Mouse (Mus musculus): ENCODE data around the gene Smcr8.
A peak's percentile ranks its signal among the peaks of the same experiment; 100 is the strongest.
"Not testable (repeated sequence)": the region's sequence is repeated elsewhere in the genome, so short reads cannot be mapped to it uniquely, and the experiment has no call there.

Gene Smcr8

DNA sequence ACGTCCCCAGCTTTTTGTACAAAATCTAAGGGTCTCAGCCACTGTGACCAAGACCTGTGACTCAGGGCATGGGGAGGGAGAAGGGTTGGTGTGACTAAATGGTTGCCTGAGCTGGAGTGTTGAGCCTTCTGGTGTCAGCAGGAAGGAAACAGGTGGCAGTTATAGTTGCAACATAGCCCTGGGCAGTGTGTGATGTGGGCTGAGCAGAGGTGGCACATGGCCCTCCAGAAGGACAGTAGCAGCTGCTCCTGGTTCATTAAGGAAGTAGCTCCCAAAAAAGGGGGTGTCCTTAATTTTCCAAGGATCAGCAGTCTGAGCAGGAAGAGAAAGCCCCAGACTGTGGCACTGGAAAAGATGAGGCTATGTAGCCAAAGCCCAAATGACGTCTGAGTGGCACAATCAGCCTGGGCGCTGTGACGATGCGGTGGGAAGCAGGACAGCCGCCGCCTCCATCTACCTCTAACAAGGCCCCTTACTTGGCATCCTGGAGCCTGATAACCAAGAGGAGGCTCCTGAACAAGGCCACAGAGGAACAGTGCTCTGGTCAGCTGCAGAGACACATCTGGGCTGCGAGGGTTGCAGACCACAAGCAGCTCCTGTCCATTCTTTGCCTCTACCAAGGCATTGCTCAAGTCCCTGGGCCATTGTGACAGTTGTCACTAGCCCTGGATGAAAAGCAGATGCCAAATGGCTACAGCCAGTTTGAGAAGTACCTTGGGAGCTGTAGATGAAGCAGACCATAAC is 7.0 kb downstream of the Smcr8 start:
- no peak for DNase-seq

DNA sequence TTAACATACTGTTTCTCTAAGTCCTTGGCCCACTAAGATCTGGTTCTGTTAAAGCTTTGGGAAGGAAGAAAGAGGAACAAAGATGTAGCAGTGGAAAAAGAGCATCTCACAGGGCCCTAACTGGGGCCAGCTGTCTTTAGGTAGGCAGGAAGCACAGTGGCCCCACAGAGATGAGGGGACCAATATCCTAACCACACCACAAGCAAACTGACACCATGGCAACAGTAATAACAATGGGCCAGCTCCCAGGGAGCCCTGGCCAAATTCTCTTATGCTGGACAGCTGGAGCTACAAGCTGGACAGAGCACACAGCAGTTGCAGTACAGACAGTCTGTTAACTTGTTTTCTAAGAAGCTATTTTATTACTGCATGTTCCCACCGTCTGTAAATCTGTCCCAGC is 10.3 kb downstream of the Smcr8 start:
- no peak for DNase-seq

DNA sequence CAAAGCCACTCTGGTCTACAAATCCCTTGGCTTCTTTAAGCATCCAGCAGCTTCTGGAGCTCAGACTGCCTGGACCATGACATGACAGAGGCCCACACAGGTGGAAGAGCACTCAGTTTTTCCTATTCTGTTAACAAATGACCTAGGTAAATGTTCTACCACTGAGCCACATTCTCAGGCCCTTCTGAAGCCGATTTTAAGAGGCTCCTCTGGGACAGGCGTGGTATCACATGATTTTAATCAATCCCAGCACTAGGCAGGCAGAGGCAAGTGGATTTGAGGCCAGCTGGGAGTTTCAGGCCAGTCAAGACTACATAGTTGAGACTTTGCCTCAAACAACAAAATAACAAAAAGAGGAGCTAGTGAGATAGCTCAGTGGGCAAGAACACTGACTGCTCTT is 13.1 kb downstream of the Smcr8 start:
- DNase-seq: no peak

DNA sequence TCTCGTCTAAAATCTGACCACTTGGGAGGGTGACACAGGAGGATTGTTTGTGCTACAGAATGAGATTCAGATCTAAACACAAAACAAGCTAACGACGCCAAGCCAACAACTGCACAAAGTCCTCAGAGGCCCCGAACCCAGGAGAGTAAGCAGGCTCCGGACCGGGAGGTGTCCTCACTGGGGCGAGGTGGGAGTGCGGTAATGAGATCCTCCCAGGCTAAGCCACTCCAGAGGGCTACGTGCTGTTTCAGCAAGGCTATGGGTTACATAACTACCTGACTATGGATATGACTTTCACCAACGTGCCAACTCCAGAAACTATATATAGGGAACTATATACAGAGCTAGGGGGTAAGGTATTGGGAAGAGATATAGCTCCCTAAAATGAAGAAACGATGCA is 19.0 kb downstream of the Smcr8 start:
- DNase-seq: no peak

DNA sequence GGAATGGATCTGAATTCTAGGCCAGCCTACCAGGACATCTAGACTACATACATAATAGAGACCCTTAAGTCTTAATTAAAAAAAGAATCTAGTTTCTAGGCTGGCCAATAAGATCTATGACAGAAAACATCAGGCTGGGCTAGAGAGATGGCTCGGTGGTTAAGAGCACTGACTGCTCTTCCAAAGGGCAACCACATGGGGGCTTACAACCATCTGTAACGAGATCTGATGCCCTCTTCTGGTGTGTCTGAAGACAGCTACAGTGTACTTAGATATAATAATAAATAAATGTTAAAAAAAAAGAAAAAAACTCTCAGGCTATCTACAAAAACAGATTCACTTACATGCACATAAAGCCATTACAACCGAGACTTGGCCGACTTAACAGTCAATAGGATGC is 22.7 kb downstream of the Smcr8 start:
- DNase-seq: no peak

DNA sequence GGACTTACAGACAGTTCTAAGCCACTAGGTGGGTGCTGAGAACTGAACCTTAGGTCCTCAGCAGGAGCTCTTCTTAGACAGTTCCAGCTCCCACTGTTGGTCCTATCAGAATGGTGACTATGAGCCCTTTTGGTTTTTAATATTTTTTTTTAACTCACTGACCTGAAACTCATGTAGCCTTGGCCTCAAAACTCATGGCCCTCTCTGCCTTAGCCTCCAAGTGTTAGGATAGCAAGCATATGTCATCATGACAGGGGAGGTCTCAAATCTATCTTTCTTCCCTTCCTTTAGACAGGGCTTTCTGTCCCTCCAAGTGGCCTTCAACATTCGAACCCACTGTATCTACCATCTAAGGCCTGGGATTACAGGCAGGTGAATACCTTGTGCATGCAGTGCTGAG is 23.6 kb downstream of the Smcr8 start:
- no peak for DNase-seq

DNA sequence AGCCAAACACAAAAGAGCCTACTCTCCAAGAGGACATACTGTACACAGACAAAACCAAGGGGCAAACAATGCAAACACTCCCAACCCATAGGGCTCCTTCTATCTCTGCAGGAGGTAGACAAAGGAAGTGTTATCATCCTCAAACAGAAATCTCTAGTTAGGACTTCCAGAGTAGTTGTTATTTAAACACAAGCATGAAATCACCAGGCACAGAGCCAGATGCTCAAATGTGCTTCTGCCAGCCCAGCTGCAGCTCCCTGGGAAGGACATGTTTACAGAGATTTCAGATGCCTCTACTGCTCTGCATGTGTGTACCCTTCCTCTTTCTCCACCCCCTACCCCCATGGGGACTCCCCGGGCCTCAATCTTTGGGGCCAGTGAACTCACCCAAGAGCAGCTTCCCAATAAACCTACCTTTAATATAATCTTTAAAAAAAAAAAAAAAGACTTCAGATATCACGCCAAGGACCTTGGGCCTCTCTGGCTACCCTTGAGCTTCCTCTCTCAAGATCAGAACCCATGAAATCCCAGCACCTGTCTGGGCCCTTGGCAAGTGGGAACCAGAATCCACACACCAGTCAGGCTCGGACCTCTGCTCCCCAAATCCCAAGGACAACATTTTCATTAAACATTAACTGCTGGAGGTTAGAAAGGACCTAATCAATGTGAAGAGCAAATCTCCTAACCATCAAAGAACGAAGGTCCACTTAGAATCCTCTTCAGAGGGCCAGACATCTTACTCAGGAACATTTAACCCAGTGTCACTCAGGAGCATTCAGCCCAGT is 31.2 kb downstream of the Smcr8 start:
- DNase-seq: peak; percentile 56

DNA sequence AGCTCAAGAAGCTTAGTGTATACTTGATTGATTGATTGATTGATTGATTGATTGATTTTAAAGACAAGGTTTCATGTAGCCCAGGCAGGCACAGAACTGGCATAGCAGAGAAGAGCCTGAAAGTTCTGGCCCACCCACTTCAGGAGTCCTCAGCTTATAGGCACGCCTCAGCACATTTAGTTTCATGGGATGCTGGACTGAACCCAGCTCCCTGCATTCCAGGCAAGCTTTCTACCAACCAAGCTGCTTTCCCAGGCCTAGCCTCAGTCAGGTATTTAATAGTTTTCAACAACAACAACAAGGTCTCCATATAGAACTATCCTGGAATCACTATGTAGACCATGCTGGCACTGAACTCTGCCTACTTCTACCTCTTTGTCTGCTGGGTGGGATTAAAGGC is 32.2 kb downstream of the Smcr8 start:
- DNase-seq: no peak

DNA sequence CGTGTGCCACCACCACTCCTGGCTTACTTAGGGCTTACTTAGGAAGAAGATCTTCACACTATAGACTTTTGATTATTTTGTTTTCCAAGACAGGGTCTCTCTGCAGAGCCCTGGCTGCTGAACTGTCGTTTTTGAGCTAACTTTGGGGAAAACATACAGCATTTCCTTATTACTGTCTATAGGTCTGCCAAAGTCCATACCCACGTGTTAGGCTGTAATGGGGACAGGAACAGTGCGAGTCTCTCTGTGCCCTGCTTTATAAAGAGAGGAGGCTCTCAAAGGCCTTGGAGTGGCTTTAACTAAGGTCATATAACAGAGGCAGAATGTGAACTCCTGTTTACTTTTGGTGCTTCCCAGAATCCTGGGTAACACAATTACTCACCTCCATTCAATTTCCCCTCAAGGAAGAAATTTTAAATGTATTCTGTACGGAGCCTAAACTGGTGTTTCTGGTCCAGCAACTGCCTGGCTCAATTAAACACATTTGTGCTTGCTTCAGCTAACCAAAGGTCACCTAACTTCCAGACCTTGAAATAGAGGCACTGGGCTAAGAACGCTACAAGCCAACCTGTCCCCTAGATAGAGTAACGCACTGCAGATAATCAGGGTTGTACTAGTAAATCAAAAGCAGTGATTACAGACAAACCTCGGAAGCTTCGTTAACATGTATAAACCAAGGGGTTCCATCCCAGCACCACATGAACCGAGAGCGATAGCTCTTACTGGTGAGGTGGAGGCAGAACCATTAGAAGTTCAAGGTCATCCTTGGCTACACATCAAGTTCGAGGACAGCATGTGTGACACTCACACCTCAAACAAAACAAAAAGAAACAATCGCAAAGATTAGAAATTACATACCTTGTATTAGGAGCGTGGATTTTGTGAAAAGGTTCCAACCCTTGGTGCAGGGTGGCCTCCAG is 33.0 kb downstream of the Smcr8 start:
- no peak for DNase-seq

DNA sequence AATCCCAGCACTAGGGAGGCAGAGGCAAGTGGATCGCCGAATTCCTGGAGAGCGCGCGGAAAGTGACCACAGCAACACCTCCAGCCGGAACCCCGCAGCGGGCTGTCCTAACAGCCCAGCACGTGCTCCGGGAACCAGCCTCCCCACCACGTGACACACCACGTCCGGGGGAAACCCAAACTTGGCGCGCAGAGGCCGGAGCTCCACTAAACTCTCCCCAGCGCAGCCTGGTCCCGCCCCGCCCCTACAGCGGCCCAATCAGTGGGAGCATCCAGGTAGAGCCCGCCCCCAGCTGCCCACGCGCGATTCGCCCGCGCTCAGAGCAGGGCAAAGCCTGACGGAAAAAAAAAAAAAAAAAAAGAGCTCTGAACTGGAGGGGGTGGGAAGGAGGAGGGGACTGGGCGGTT is 33.7 kb downstream of the Smcr8 start:
- DNase-seq: peak; percentile 93

DNA sequence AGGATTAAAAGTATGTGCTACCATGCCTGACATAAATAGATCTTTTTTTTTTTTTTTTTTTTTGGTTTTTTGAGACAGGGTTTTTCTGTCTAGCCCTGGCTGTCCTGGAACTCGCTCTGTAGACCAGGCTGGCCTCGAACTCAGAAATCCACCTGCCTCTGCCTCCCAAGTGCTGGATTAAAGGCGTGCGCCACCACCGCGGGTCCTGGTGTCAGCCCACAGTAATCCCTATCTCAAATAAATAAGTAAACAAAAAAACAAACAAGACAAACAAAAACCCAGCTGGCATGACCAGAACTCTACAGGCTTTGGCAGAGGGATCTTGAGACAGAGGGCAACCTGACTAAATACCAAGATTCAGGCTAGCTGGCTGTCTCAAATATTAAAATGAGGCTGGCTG is 34.3 kb downstream of the Smcr8 start, which contains the start of gene Shmt1:
TSS of gene Shmt1 (minus strand) at position 101 of the 400 bp plus-strand sequence.
- not testable (repeated sequence) for DNase-seq

DNA sequence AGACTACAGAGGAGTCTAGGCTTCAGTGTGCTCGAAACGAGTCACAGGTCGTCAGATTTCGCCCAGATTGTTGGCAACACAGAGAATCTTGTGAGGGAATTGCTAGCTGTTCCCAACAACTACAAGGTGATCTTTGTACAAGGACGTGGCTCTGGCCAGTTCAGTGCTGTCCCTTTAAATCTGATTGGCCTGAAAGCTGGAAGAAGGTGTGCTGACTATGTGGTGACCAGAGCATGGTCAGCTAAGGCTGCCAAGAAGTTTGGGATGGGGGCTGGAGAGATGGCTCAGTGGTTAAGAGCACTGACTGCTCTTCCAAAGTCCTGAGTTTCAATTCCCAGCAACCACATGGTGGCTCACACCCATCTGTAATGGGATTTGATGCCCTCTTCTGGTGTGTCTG is 39.1 kb downstream of the Smcr8 start:
- no peak for DNase-seq

DNA sequence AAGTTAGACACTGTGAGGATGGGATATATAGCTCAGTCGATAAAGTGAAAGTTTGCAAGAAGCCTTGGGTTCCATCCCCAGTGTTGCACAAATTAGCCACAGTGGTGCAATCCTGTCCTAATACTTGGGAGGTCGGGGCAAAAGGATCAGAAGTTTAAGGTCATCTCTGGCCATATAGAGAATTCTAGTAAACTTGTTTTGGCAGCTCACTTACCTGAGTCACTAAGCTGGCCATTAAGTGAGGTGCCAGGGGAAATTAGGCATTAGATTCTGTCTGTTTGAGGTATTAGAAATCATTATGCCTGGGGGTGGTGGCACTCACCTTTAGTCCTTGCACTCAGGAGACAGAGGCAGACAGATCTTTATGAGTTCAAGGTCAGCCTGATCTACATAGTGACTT is 46.4 kb downstream of the Smcr8 start:
- DNase-seq: no peak

DNA sequence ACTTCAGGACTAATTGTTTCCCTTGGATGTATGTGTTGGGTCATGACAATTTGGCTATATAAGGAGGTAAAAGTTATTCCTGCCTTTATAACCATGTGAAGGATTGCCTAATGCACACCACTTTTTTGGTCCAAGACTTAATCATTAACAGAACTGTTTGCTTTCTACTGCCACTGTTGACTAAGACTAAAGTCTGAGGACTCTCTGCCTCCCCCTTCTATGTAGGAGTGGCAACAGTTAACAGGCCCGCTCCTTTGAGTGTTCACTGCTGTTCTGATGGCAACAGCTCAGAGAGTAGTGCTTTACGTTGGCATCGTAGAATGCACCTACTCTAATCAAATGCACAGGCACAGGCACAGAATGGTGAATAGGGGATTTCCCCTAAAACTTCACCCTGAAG is 47.9 kb downstream of the Smcr8 start:
- no peak for DNase-seq

DNA sequence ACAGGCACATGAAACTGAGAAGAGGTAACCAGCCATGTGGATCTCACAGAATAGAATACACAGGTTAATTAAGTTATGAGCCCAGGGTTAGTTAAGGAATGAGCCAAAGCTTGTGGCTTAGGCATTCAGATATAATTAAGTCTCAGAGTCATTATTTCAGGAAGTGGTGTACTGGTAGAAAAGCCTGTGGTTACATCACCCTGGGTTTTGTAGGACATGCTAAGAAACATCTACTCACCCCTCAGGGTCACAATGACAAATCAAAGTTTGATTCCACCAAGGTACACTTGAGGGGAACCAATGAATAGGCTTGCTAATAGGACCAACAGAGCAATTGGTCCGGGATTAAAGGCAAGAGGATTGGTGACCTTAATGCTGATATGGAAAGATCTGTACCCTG is 49.4 kb downstream of the Smcr8 start:
- DNase-seq: no peak

DNA sequence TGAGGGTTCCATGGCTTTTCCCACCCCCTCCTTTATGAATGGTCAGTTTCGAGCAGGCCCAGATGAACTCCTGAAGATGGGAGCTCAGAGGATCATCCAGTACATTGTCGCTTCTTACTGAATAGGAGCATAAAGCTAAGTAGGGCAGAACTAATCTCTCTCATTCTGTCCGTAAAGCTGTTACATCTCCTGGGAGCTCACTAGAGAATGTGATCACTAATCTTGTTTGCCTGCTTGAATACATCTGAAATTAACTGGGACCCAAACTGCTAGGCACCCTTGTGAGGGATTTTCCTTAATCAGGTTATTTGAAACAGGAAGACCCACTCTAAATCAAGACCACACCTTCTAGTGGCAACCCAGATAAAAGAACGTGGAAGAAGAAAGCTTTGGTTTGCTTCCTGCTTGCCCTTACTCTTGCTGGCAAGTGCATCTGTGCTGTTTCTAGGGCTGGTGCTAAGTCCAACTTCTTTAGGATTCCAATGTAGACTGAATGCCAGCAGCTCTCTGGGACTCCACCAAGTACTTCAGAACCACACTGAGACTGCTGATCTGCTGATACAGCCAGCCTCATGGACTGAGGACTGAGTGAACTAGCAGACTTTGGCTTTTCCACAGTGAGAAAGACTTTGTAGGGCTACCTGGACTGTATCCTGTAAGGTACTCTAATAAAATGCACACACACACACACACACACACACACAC is 50.1 kb downstream of the Smcr8 start:
- DNase-seq: no peak

DNA sequence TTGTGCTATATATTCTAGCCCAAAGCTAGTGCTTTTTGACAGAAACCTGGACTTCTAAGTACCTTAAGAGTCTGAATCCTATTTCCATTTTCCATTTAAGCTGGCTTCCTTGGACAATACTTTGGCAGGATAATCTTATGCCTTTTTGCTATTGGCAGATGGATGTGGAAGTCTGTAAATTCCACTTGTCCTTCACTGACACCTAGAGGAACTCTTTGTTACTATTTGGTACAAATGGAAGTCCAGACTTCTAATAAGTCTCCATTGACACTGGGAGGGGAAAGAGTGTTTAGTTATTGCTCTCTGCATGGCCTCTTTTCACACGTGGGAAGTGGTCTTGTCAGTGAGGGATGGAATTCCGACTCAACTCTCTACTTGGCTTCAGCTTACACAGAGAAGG is 51.6 kb downstream of the Smcr8 start:
- no peak for DNase-seq

DNA sequence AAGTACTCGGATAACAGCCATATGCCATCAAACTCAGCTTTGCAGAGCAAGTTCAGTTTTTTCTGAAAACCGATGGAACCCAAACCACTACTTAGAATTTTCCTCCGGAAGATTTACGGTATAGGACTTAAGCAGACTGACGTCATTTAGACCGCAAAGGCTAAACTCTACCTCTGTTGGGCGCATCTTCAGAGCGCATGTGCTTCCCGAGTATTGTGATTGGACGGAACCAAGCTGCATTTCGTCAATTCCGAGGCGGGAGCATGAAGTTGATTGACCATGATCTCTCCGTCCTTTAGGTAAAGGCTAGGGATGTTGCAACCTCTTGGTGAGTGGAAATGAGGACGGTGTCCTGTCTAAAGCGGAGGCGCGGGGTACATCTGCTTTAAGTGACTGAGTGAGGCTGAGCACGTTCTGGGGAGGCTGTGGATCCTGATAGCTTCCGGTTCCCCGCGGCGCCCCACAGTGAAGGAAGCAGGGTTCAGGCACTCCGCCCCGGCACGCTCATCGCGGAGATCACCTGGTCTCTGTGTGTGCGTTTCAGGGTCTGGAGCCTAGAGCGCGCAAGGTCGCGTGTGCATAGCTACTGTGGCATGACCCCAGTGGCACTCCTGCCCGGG is 53.2 kb downstream of the Smcr8 start, which contains the start of gene Dhrs7b:
TSS of gene Dhrs7b (plus strand) at position 199 of the 620 bp plus-strand sequence.
- DNase-seq: peak; percentile 95

DNA sequence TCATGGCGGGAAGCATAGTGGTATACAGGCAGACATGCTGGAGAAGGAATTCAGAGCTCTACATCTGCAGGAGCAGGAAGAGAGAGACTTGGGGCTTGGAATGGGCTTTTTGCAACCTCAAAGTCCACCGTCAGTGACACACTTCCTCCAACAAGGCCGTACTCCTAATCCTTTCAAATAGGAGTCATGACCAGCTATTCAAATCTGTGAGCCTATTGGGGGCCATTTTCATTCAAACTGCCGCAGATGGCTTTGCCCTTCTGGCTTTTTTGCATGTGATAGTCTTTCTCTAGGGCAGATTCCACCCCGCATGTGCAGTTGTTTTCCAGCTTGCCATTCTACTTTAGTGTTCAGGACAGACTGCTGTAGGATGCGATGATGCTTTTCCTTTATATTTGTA is 59.6 kb downstream of the Smcr8 start:
- no peak for DNase-seq

Measured in right cerebral cortex, adult 18-20 months (tissue).